Comparison of ENCODE assay signal across 11 mouse cellular contexts in genomic region chrX:49493739-49494449, GRCm38 (mm10). TPM values are rescaled to one million over a fixed set of nuclear protein-coding genes. Genes with fewer than 3 reads are reported as not detected.
DNase-seq lines count a peak whose midpoint lies in the region; ATAC-seq and TF ChIP-seq lines count a peak whose summit lies in the region.
"Had no signal": no experiment of that assay in that cellular context is flagged by ENCODE, and none has a peak within 500 bp of the region (broad histone marks: within the 10 kb centered on the region; RNA-seq: fewer than 3 reads in every experiment).

No protein-coding gene starts in this region.

- ATAC-seq in forebrain, postnatal 0 days: peak; percentile 50
- ATAC-seq in liver, embryonic 15.5 days (ENCODE audit: insufficient read depth): no peak
- no peak for ATAC-seq in granulocyte monocyte progenitor cell, adult 5-6 weeks (replicated peaks; ENCODE audit: poor library complexity, severe bottlenecking)

- H3K4me2 ChIP-seq in forebrain, postnatal 0 days (ENCODE audit: low read depth): peak overlapping the region; percentile 52
- H3K4me2 ChIP-seq in liver, embryonic 15.5 days: peak overlapping the region; percentile 42

- H3K27ac ChIP-seq in forebrain, postnatal 0 days (ENCODE audit: low read depth, low read length): no peak overlapping the region
- H3K27ac ChIP-seq in liver, embryonic 15.5 days (replicated peaks): no peak overlapping the region

- no peak overlapping the region for H3K9ac ChIP-seq in forebrain, postnatal 0 days
- no peak overlapping the region for H3K9ac ChIP-seq in liver, embryonic 15.5 days

- DNase-seq in embryo, embryonic 9.5 days (ENCODE audit: extremely low spot score): peak; percentile 9
- no peak for DNase-seq in embryo, embryonic 10 days (ENCODE audit: low spot score)
- peak; percentile 21 for DNase-seq in forebrain, postnatal 0 days
- no peak for DNase-seq in cerebellum, adult 18-20 months
- DNase-seq in lung, postnatal 14 days: no peak
- DNase-seq: adrenal gland, postnatal 14 days; gastrocnemius, postnatal 14 days had no signal

- H3K4me3 ChIP-seq in E14TG2a.4 (replicated peaks; ENCODE audit: low read length): peak overlapping the region; percentile 71
- H3K4me3 ChIP-seq in forebrain, postnatal 0 days (ENCODE audit: low read depth, low read length): peak overlapping the region; percentile 34
- H3K4me3 ChIP-seq in liver, embryonic 15.5 days (replicated peaks): peak overlapping the region; percentile 25
- H3K4me3 ChIP-seq: megakaryocyte, embryonic 14.5 days had no signal

- no peaks in the 10 kb centered on the region for H3K36me3 ChIP-seq in E14TG2a.4 (ENCODE audit: insufficient read depth, low read length)
- no peaks in the 10 kb centered on the region for H3K36me3 ChIP-seq in forebrain, postnatal 0 days (ENCODE audit: insufficient read depth)
- no peaks in the 10 kb centered on the region for H3K36me3 ChIP-seq in liver, embryonic 15.5 days (replicated peaks)

- 23% methylated on average over 46 of the region's 46 CpGs for WGBS in forebrain, postnatal 0 days
- WGBS in liver, embryonic 15.5 days (ENCODE audit: insufficient replicate concordance): 14% methylated on average over 46 of the region's 46 CpGs

- no peaks in the 10 kb centered on the region for H3K9me3 ChIP-seq in E14TG2a.4 (ENCODE audit: low read length)
- H3K9me3 ChIP-seq in forebrain, postnatal 0 days (ENCODE audit: low read length): no peaks in the 10 kb centered on the region
- no peaks in the 10 kb centered on the region for H3K9me3 ChIP-seq in liver, embryonic 15.5 days (replicated peaks)

- no peak for TF ChIP-seq CTCF in E14TG2a.4 (conservative IDR thresholded peaks at IDR 0.05; ENCODE audit: low read length)
- TF ChIP-seq CTCF in forebrain, postnatal 0 days (IDR thresholded peaks at IDR 0.05; ENCODE audit: low read depth): peak; percentile 30

- H3K4me1 ChIP-seq in E14TG2a.4 (replicated peaks; ENCODE audit: low read depth, low read length): no peaks in the 10 kb centered on the region; the same call in 1 of the 2 replicates
- no peaks in the 10 kb centered on the region for H3K4me1 ChIP-seq in forebrain, postnatal 0 days (ENCODE audit: insufficient read depth)
- H3K4me1 ChIP-seq in liver, embryonic 15.5 days (replicated peaks): no peaks in the 10 kb centered on the region
- H3K4me1 ChIP-seq: megakaryocyte, embryonic 14.5 days had no signal

- peaks cover 41% of the 10 kb centered on the region for H3K27me3 ChIP-seq in E14TG2a.4 (ENCODE audit: insufficient read depth, low read length)
- H3K27me3 ChIP-seq in forebrain, postnatal 0 days (ENCODE audit: insufficient read depth, low read length): peaks cover 8% of the 10 kb centered on the region; the same call in 1 of the 2 replicates
- peaks cover 25% of the 10 kb centered on the region for H3K27me3 ChIP-seq in liver, embryonic 15.5 days

RNA-seq across cellular contexts. Expression of gene Arhgap36, which starts 30.1 kb away (rescaled TPM):
- 3.0 and 5.3 TPM in 2 replicates for total RNA-seq in forebrain, postnatal 0 days (2014; rRNA removed)
- 3.2 and 5.6 TPM in 2 replicates for polyA plus RNA-seq in forebrain, postnatal 0 days (2015; fragmentation: Nextera tagmentation; extraction: Ambion mirVana)
- polyA plus RNA-seq in liver, embryonic 15.5 days (2015; fragmentation: Nextera tagmentation; extraction: Ambion mirVana): 3.5 and 5.5 TPM in 2 replicates
- total RNA-seq in granulocyte monocyte progenitor cell, adult 5-6 weeks (2014; fragmentation: Nextera tagmentation): not detected in 2 replicates
- total RNA-seq in granulocyte monocyte progenitor cell, adult 5-6 weeks (2017): not detected in 2 replicates

Comparison
In these comparisons a context has a peak if more than half of its experiments do, and no peak if none do; other contexts are left out.
1. DNase-seq: peak in embryo, embryonic 9.5 days (single experiment) and forebrain, postnatal 0 days (single experiment); none in embryo, embryonic 10 days (single experiment), cerebellum, adult 18-20 months (0 of 2) and lung, postnatal 14 days (single experiment).
2. Peak in every context shown above with its lines, with median percentiles within 50 percentile points of each other: H3K4me3 ChIP-seq.